Mouse (Mus musculus) intestine, postnatal 0 days (tissue): ENCODE results near the gene Eif3d. TPM values are rescaled to one million over a fixed set of nuclear protein-coding genes. Genes with fewer than 3 reads are reported as not detected.

ENCODE experiments used
- ATAC-seq: fragments of 200-750 bp; cut with Nextera tagmentation; 2 replicates; pipeline ENCODE4 v1.8.0; 2017; ENCODE audit warnings: mild to moderate bottlenecking, moderate TSS enrichment, moderate library complexity
- H3K27ac ChIP-seq: fragments of 300-500 bp; sonication (generic); 2 replicates; pipeline ENCODE4 v1.5.1; 2014; ENCODE audit warnings: mild to moderate bottlenecking, low read depth, low read length, moderate library complexity
- H3K27me3 ChIP-seq: fragments of 300-500 bp; sonication (generic); replicated peaks from 2 replicates; pipeline ENCODE4 v1.6.1; 2014; ENCODE audit warnings: low read length, mixed read lengths; ENCODE audit not compliant: control insufficient read depth, insufficient read depth
- H3K36me3 ChIP-seq: fragments of 300-500 bp; sonication (generic); 2 replicates; pipeline ENCODE4 v1.6.1; 2014; ENCODE audit warnings: mild to moderate bottlenecking, moderate library complexity; ENCODE audit not compliant: control insufficient read depth, insufficient read depth
- H3K4me1 ChIP-seq: fragments of 300-500 bp; sonication (generic); replicated peaks from 2 replicates; pipeline ENCODE4 v1.6.1; 2014; ENCODE audit warnings: antibody characterized with exemption, low read length, mixed read lengths; ENCODE audit not compliant: control insufficient read depth, insufficient read depth
- H3K4me2 ChIP-seq: fragments of 300-500 bp; sonication (generic); replicated peaks from 2 replicates; pipeline ENCODE4 v1.6.1; 2014; ENCODE audit warnings: low read depth, mild to moderate bottlenecking, moderate library complexity
- H3K4me3 ChIP-seq: fragments of 300-500 bp; sonication (generic); 2 replicates; pipeline ENCODE4 v1.5.1; 2014; ENCODE audit warnings: low read depth, low read length
- H3K9ac ChIP-seq: fragments of 300-500 bp; sonication (generic); 2 replicates; pipeline ENCODE4 v1.6.1; 2014; ENCODE audit warnings: mild to moderate bottlenecking, low read depth, low read length
- H3K9me3 ChIP-seq: fragments of 300-500 bp; sonication (generic); 2 replicates; pipeline ENCODE4 v1.6.1; 2016; ENCODE audit warnings: mixed run types; ENCODE audit not compliant: control insufficient read depth
- CTCF ChIP-seq: sonication (generic); IDR thresholded peaks from 2 replicates; pipeline ENCODE4 v1.5.1; 2016; ENCODE audit warnings: low read depth, mild to moderate bottlenecking, control low read depth, antibody characterized with exemption, moderate library complexity
- WGBS: fragments of 180-500 bp; shearing (Covaris S2); extraction: QIAGEN DNeasy Blood & Tissue Kit; methylation state at CpG from one replicate; pipeline ENCODE4 v1.1.7; 2014; 5-methylcytosine and 5-hydroxymethylcytosine counted together
- polyA plus RNA-seq: library from polyadenylated mRNA; unstranded; fragments of >200 nt; fragmentation: Nextera tagmentation; extraction: Ambion mirVana; gene quantifications from 2 replicates; pipeline ENCODE4 v1.2.1, GENCODE M21; 2015

Eif3d gene
- polyA plus RNA-seq, 1 experiment from 2014 or later = 59.5 TPM

- no peak overlapping the region for H3K4me3 ChIP-seq
- H3K36me3 ChIP-seq = no peaks in the 10 kb centered on the region
- no peaks in the 10 kb centered on the region for H3K9me3 ChIP-seq
- H3K4me2 ChIP-seq = no peak overlapping the region
- H3K27me3 ChIP-seq = 0 out of 2 replicates have a peak, but pooled peaks cover 2% of the 10 kb centered on the region
- H3K27ac ChIP-seq = no peak overlapping the region
- 33% methylated on average over 3 of the region's 3 CpGs for whole genome bisulfite sequencing
- H3K4me1 ChIP-seq = no peaks in the 10 kb centered on the region
- ATAC-seq = no peak
- TF ChIP-seq CTCF = no peak
- no peak overlapping the region for H3K9ac ChIP-seq
Measured at GRCm38 (mm10) chr15:77983391-77983790, 12.8 kb upstream of the Eif3d start.

GRCm38 (mm10) chr15:77982195-77982939, 11.8 kb upstream of the Eif3d start:
- Histone ChIP-seq H3K27ac (no peak overlapping the region), H3K4me2 (no peak overlapping the region), H3K36me3 (no peaks in the 10 kb centered on the region), H3K4me1 (no peaks in the 10 kb centered on the region), H3K4me3 (no peak overlapping the region), H3K9ac (no peak overlapping the region), H3K9me3 (no peaks in the 10 kb centered on the region), H3K27me3 (0 out of 2 replicates have a peak, but pooled peaks cover 2% of the 10 kb centered on the region)
- ATAC-seq = no peak
- WGBS = 27% methylated on average over 18 of the region's 18 CpGs
- peak; percentile 84 for TF ChIP-seq CTCF

- WGBS = 71% methylated on average over 5 of the region's 5 CpGs
- Histone ChIP-seq H3K9ac (no peak overlapping the region), H3K36me3 (no peaks in the 10 kb centered on the region), H3K27ac (no peak overlapping the region), H3K4me2 (no peak overlapping the region), H3K4me3 (no peak overlapping the region), H3K9me3 (no peaks in the 10 kb centered on the region), H3K4me1 (no peaks in the 10 kb centered on the region), H3K27me3 (0 out of 2 replicates have a peak, but pooled peaks cover 2% of the 10 kb centered on the region)
- TF ChIP-seq CTCF = no peak
- no peak for ATAC-seq
Measured at GRCm38 (mm10) chr15:77981181-77981680, 10.6 kb upstream of the Eif3d start.

- Histone ChIP-seq H3K27me3 (0 out of 2 replicates have a peak, but pooled peaks cover 2% of the 10 kb centered on the region), H3K9me3 (no peaks in the 10 kb centered on the region), H3K9ac (no peak overlapping the region), H3K4me1 (no peaks in the 10 kb centered on the region), H3K4me3 (no peak overlapping the region), H3K27ac (no peak overlapping the region), H3K36me3 (no peaks in the 10 kb centered on the region), H3K4me2 (no peak overlapping the region)
- TF ChIP-seq CTCF = no peak
- 83% methylated on average over 10 of the region's 10 CpGs for WGBS
- no peak for ATAC-seq
Measured at GRCm38 (mm10) chr15:77979427-77979865, 8.8 kb upstream of the Eif3d start.

- Histone ChIP-seq H3K9ac (no peak overlapping the region), H3K36me3 (no peaks in the 10 kb centered on the region), H3K27me3 (0 out of 2 replicates have a peak, but pooled peaks cover 2% of the 10 kb centered on the region), H3K9me3 (no peaks in the 10 kb centered on the region), H3K4me2 (no peak overlapping the region), H3K27ac (no peak overlapping the region), H3K4me3 (no peak overlapping the region), H3K4me1 (no peaks in the 10 kb centered on the region)
- no peak for TF ChIP-seq CTCF
- ATAC-seq = no peak
- 64% methylated on average over 3 of the region's 3 CpGs for WGBS
Measured at GRCm38 (mm10) chr15:77977663-77978062, 7.0 kb upstream of the Eif3d start.

GRCm38 (mm10) chr15:77974165-77974841, 3.7 kb upstream of the Eif3d start:
- Histone ChIP-seq H3K4me1 (0 out of 2 replicates have a peak, but pooled peaks cover 2% of the 10 kb centered on the region), H3K9me3 (no peaks in the 10 kb centered on the region), H3K27ac (no peak overlapping the region), H3K9ac (no peak overlapping the region), H3K27me3 (no peaks in the 10 kb centered on the region), H3K4me3 (no peak overlapping the region), H3K4me2 (no peak overlapping the region), H3K36me3 (no peaks in the 10 kb centered on the region)
- TF ChIP-seq CTCF = no peak
- WGBS = 66% methylated on average over 6 of the region's 6 CpGs
- no peak for ATAC-seq
